Mouse (Mus musculus) embryonic facial prominence, embryonic 11.5 days (tissue): ENCODE measurements at regions not wholly inside any gene's neighbourhood (a gene's known extent, or its start where the extent isn't known, plus 50 kb on each side); places are given as distances from the start of the nearest gene placed in this dataset.

Experiments used
- ATAC-seq: fragments of 200-750 bp; cut with Nextera tagmentation; replicated peaks from 2 replicates; pipeline ENCODE4 v1.8.0; 2017; ENCODE audit warnings: low read depth; ENCODE audit not compliant: insufficient number of reproducible peaks, low FRiP score, low TSS enrichment
- DNase-seq: peaks from one replicate; pipeline ENCODE4 v3.0.0-alpha.2; 2015; ENCODE audit warnings: low spot score
- H3K27ac ChIP-seq: fragments of 300-500 bp; sonication (generic); replicated peaks from 2 replicates; pipeline ENCODE4 v1.5.1; 2014; ENCODE audit warnings: mild to moderate bottlenecking, low read depth, low read length, control low read depth
- H3K27me3 ChIP-seq: fragments of 300-500 bp; sonication (generic); 2 replicates; pipeline ENCODE4 v1.6.1; 2014; ENCODE audit warnings: mild to moderate bottlenecking, low read length, moderate library complexity, mixed read lengths; ENCODE audit not compliant: control insufficient read depth, insufficient read depth
- H3K36me3 ChIP-seq: fragments of 300-500 bp; sonication (generic); replicated peaks from 2 replicates; pipeline ENCODE4 v1.6.1; 2014; ENCODE audit warnings: low read depth, mild to moderate bottlenecking, low read length, moderate library complexity, mixed read lengths; ENCODE audit not compliant: control insufficient read depth, insufficient read depth
- H3K4me1 ChIP-seq: fragments of 300-500 bp; sonication (generic); 2 replicates; pipeline ENCODE4 v1.6.1; 2014; ENCODE audit warnings: low read length, mixed read lengths; ENCODE audit not compliant: control insufficient read depth, insufficient read depth
- H3K4me2 ChIP-seq: fragments of 300-500 bp; sonication (generic); 2 replicates; pipeline ENCODE4 v1.6.1; 2014; ENCODE audit warnings: low read depth, mild to moderate bottlenecking, control low read depth, low read length, moderate library complexity
- H3K4me3 ChIP-seq: fragments of 300-500 bp; sonication (generic); 2 replicates; pipeline ENCODE4 v1.5.1; 2014; ENCODE audit warnings: low read depth, low read length, control low read depth
- H3K9ac ChIP-seq: fragments of 300-500 bp; sonication (generic); replicated peaks from 2 replicates; pipeline ENCODE4 v1.6.1; 2014; ENCODE audit warnings: mild to moderate bottlenecking, control low read depth, low read length
- H3K9me3 ChIP-seq: fragments of 300-500 bp; sonication (generic); replicated peaks from 2 replicates; pipeline ENCODE4 v1.6.1; 2016; ENCODE audit warnings: mild to moderate bottlenecking, low read length, inconsistent platforms, mixed read lengths; ENCODE audit not compliant: control insufficient read depth
- WGBS: fragments of 180-500 bp; shearing (Covaris S2); extraction: QIAGEN DNeasy Blood & Tissue Kit; methylation state at CpG from one replicate; pipeline ENCODE4 v1.1.7; 2014; 5-methylcytosine and 5-hydroxymethylcytosine counted together

DNA sequence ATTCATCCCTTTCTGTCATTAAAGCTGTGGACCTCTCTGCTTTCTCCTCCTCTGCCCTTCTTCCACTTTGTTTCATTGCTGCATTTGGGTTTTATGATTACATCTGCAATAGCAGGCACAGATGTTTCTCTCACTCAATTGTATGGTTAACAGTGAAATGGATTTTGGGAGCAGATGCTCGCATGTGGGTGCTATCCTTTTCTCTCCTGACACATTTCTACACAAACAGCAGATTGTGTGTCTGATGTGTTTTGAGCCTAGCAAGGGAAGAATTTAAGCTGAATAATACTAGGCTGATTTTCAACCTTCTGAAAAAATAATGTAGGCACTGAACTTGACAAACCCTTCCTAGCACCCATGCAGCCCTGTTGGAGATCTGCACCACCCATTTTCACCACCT is 56.9 kb upstream of the Ldoc1 start:
- H3K9ac ChIP-seq, result no peak overlapping the region
- no peaks in the 10 kb centered on the region for H3K36me3 ChIP-seq
- no peak overlapping the region for H3K4me2 ChIP-seq
- no peak for DNase-seq
- no peaks in the 10 kb centered on the region for H3K9me3 ChIP-seq
- H3K27me3 ChIP-seq, result no peaks in the 10 kb centered on the region
- H3K4me1 ChIP-seq, result no peaks in the 10 kb centered on the region
- no peak for ATAC-seq
- no peak overlapping the region for H3K4me3 ChIP-seq
- 79% methylated on average over 1 of the region's 1 CpGs for WGBS
- H3K27ac ChIP-seq, result no peak overlapping the region

DNA sequence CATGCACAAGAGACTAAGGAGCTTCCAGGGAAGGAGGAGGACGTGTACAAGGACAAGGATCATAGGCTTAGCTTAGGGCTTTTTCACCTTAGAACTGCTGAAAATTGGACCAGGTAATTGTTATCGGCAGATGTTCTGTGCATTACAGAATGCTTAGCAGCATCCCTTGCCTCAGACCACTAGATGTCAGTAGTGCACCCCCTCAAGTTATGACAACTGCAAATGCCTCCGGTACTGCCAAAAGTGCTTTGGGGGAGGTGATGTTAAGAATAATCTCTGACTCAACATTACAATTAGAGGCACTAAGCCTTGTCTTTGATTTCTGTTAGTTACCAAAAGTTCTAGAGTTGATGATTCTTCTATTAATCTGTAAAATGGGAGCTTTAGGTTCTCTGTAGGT is 56.2 kb upstream of the Ldoc1 start:
- ATAC-seq (no peak), DNase-seq (peak; percentile 42)
- Histone ChIP-seq H3K9ac (no peak overlapping the region), H3K27me3 (no peaks in the 10 kb centered on the region), H3K36me3 (no peaks in the 10 kb centered on the region), H3K9me3 (no peaks in the 10 kb centered on the region), H3K4me3 (no peak overlapping the region), H3K27ac (no peak overlapping the region), H3K4me2 (no peak overlapping the region), H3K4me1 (no peaks in the 10 kb centered on the region)
- WGBS, result 31% methylated on average over 3 of the region's 3 CpGs
